Mouse (Mus musculus): ENCODE measurements at regions not wholly inside any gene's neighbourhood (a gene's known extent, or its start where the extent isn't known, plus 50 kb on each side); places are given as distances from the start of the nearest gene placed in this dataset.
A peak's percentile ranks its signal among the peaks of the same experiment; 100 is the strongest.

GRCm38 (mm10) chr17:45905596-45905995, 126.6 kb downstream of the Vegfa start:
- Histone ChIP-seq H3K9ac (ENCODE audit: low read length) (no peak overlapping the region), H3K36me3 (ENCODE audit: control insufficient read depth, insufficient read depth) (no peaks in the 10 kb centered on the region), H3K9me3 (replicated peaks; ENCODE audit: control insufficient read depth, low read length) (no peaks in the 10 kb centered on the region), H3K27ac (ENCODE audit: low read length) (no peak overlapping the region), H3K4me2 (ENCODE audit: low read depth, low read length) (no peak overlapping the region), H3K4me1 (ENCODE audit: control insufficient read depth, insufficient read depth, low read length) (0 out of 2 replicates have a peak, but pooled peaks cover 7% of the 10 kb centered on the region), H3K27me3 (ENCODE audit: control insufficient read depth, insufficient read depth, low read length) (no peaks in the 10 kb centered on the region), H3K4me3 (ENCODE audit: low read length) (no peak overlapping the region)
- 42% methylated on average over 7 of the region's 7 CpGs for WGBS
- ATAC-seq (replicated peaks; ENCODE audit: extremely low read depth, insufficient read depth, low FRiP score) = no peak

GRCm38 (mm10) chr17:45904251-45904650, 127.9 kb downstream of the Vegfa start:
- WGBS = 69% methylated on average over 4 of the region's 4 CpGs
- ATAC-seq (replicated peaks; ENCODE audit: extremely low read depth, insufficient read depth, low FRiP score) = no peak
- H3K27ac ChIP-seq (ENCODE audit: low read length) = no peak overlapping the region
- 0 out of 2 replicates have a peak, but pooled peaks cover 7% of the 10 kb centered on the region for H3K4me1 ChIP-seq (ENCODE audit: control insufficient read depth, insufficient read depth, low read length)
- no peaks in the 10 kb centered on the region for H3K36me3 ChIP-seq (ENCODE audit: control insufficient read depth, insufficient read depth)
- no peak overlapping the region for H3K9ac ChIP-seq (ENCODE audit: low read length)
- H3K27me3 ChIP-seq (ENCODE audit: control insufficient read depth, insufficient read depth, low read length) = no peaks in the 10 kb centered on the region
- H3K4me3 ChIP-seq (ENCODE audit: low read length) = no peak overlapping the region
- no peak overlapping the region for H3K4me2 ChIP-seq (ENCODE audit: low read depth, low read length)
- no peaks in the 10 kb centered on the region for H3K9me3 ChIP-seq (replicated peaks; ENCODE audit: control insufficient read depth, low read length)

- no peak overlapping the region for H3K4me3 ChIP-seq (ENCODE audit: low read length)
- H3K4me1 ChIP-seq (ENCODE audit: control insufficient read depth, insufficient read depth, low read length) = 0 out of 2 replicates have a peak, but pooled peaks cover 7% of the 10 kb centered on the region
- no peaks in the 10 kb centered on the region for H3K36me3 ChIP-seq (ENCODE audit: control insufficient read depth, insufficient read depth)
- peak; percentile 73 for ATAC-seq (replicated peaks; ENCODE audit: extremely low read depth, insufficient read depth, low FRiP score)
- 44% methylated on average over 9 of the region's 9 CpGs for WGBS
- H3K9ac ChIP-seq (ENCODE audit: low read length) = no peak overlapping the region
- H3K27me3 ChIP-seq (ENCODE audit: control insufficient read depth, insufficient read depth, low read length) = no peaks in the 10 kb centered on the region
- no peaks in the 10 kb centered on the region for H3K9me3 ChIP-seq (replicated peaks; ENCODE audit: control insufficient read depth, low read length)
- peak overlapping the region; percentile 35; the same call in 1 of the 2 replicates for H3K27ac ChIP-seq (ENCODE audit: low read length)
- no peak overlapping the region for H3K4me2 ChIP-seq (ENCODE audit: low read depth, low read length)
These were observed 128.9 kb downstream of the Vegfa start for GRCm38 (mm10) chr17:45903294-45903693.

- 78% methylated on average over 7 of the region's 7 CpGs for WGBS
- H3K4me1 ChIP-seq (ENCODE audit: control insufficient read depth, insufficient read depth, low read length) = 0 out of 2 replicates have a peak, but pooled peaks cover 7% of the 10 kb centered on the region
- no peak overlapping the region for H3K4me3 ChIP-seq (ENCODE audit: low read length)
- H3K4me2 ChIP-seq (ENCODE audit: low read depth, low read length) = no peak overlapping the region
- no peaks in the 10 kb centered on the region for H3K36me3 ChIP-seq (ENCODE audit: control insufficient read depth, insufficient read depth)
- no peak overlapping the region for H3K9ac ChIP-seq (ENCODE audit: low read length)
- no peak for ATAC-seq (replicated peaks; ENCODE audit: extremely low read depth, insufficient read depth, low FRiP score)
- H3K27me3 ChIP-seq (ENCODE audit: control insufficient read depth, insufficient read depth, low read length) = no peaks in the 10 kb centered on the region
- H3K27ac ChIP-seq (ENCODE audit: low read length) = no peak overlapping the region
- H3K9me3 ChIP-seq (replicated peaks; ENCODE audit: control insufficient read depth, low read length) = no peaks in the 10 kb centered on the region
These were observed 129.5 kb downstream of the Vegfa start for GRCm38 (mm10) chr17:45902668-45903067.

- Histone ChIP-seq H3K27ac (ENCODE audit: low read length) (no peak overlapping the region), H3K4me1 (ENCODE audit: control insufficient read depth, insufficient read depth, low read length) (no peaks in the 10 kb centered on the region), H3K9me3 (replicated peaks; ENCODE audit: control insufficient read depth, low read length) (no peaks in the 10 kb centered on the region), H3K4me2 (ENCODE audit: low read depth, low read length) (no peak overlapping the region), H3K27me3 (ENCODE audit: control insufficient read depth, insufficient read depth, low read length) (0 out of 2 replicates have a peak, but pooled peaks cover 2% of the 10 kb centered on the region), H3K9ac (ENCODE audit: low read length) (no peak overlapping the region), H3K36me3 (ENCODE audit: control insufficient read depth, insufficient read depth) (no peaks in the 10 kb centered on the region), H3K4me3 (ENCODE audit: low read length) (no peak overlapping the region)
- 70% methylated on average over 4 of the region's 4 CpGs for WGBS
- no peak for ATAC-seq (replicated peaks; ENCODE audit: extremely low read depth, insufficient read depth, low FRiP score)
These were observed 135.3 kb downstream of the Vegfa start for GRCm38 (mm10) chr17:45896922-45897302.

- no peak for ATAC-seq (replicated peaks; ENCODE audit: extremely low read depth, insufficient read depth, low FRiP score)
- 73% methylated on average over 12 of the region's 12 CpGs for WGBS
These were observed 135.8 kb downstream of the Vegfa start for GRCm38 (mm10) chr17:45896142-45896921.

GRCm38 (mm10) chr17:45894166-45894565, 138.0 kb downstream of the Vegfa start:
- H3K27ac ChIP-seq (ENCODE audit: low read length) = no peak overlapping the region
- H3K4me3 ChIP-seq (ENCODE audit: low read length) = no peak overlapping the region
- no peaks in the 10 kb centered on the region for H3K36me3 ChIP-seq (ENCODE audit: control insufficient read depth, insufficient read depth)
- no peak for ATAC-seq (replicated peaks; ENCODE audit: extremely low read depth, insufficient read depth, low FRiP score)
- 83% methylated on average over 5 of the region's 5 CpGs for WGBS
- peaks cover 3% of the 10 kb centered on the region; the same call in 1 of the 2 replicates for H3K4me1 ChIP-seq (ENCODE audit: control insufficient read depth, insufficient read depth, low read length)
- H3K9me3 ChIP-seq (replicated peaks; ENCODE audit: control insufficient read depth, low read length) = no peaks in the 10 kb centered on the region
- H3K4me2 ChIP-seq (ENCODE audit: low read depth, low read length) = no peak overlapping the region
- 0 out of 2 replicates have a peak, but pooled peaks cover 2% of the 10 kb centered on the region for H3K27me3 ChIP-seq (ENCODE audit: control insufficient read depth, insufficient read depth, low read length)
- no peak overlapping the region for H3K9ac ChIP-seq (ENCODE audit: low read length)

More at GRCm38 (mm10) chr17:45896142-45896921, 135.8 kb downstream of the Vegfa start:
- H3K27me3 ChIP-seq (ENCODE audit: control insufficient read depth, insufficient read depth, low read length) = 0 out of 2 replicates have a peak, but pooled peaks cover 2% of the 10 kb centered on the region
- H3K27ac ChIP-seq (ENCODE audit: low read length) = no peak overlapping the region
- no peak overlapping the region for H3K9ac ChIP-seq (ENCODE audit: low read length)
- no peaks in the 10 kb centered on the region for H3K4me1 ChIP-seq (ENCODE audit: control insufficient read depth, insufficient read depth, low read length)
- no peaks in the 10 kb centered on the region for H3K9me3 ChIP-seq (replicated peaks; ENCODE audit: control insufficient read depth, low read length)
- H3K4me2 ChIP-seq (ENCODE audit: low read depth, low read length) = no peak overlapping the region
- no peak overlapping the region for H3K4me3 ChIP-seq (ENCODE audit: low read length)
- no peaks in the 10 kb centered on the region for H3K36me3 ChIP-seq (ENCODE audit: control insufficient read depth, insufficient read depth)

- 0 out of 2 replicates have a peak, but pooled peaks cover 2% of the 10 kb centered on the region for H3K27me3 ChIP-seq (ENCODE audit: control insufficient read depth, insufficient read depth, low read length)
- 62% methylated on average over 6 of the region's 6 CpGs for WGBS
- no peaks in the 10 kb centered on the region for H3K36me3 ChIP-seq (ENCODE audit: control insufficient read depth, insufficient read depth)
- no peak overlapping the region for H3K9ac ChIP-seq (ENCODE audit: low read length)
- no peak overlapping the region for H3K27ac ChIP-seq (ENCODE audit: low read length)
- no peak for ATAC-seq (replicated peaks; ENCODE audit: extremely low read depth, insufficient read depth, low FRiP score)
- no peak overlapping the region for H3K4me2 ChIP-seq (ENCODE audit: low read depth, low read length)
- no peak overlapping the region for H3K4me3 ChIP-seq (ENCODE audit: low read length)
- no peaks in the 10 kb centered on the region for H3K9me3 ChIP-seq (replicated peaks; ENCODE audit: control insufficient read depth, low read length)
- H3K4me1 ChIP-seq (ENCODE audit: control insufficient read depth, insufficient read depth, low read length) = peaks cover 3% of the 10 kb centered on the region; the same call in 1 of the 2 replicates
These were observed 138.5 kb downstream of the Vegfa start for GRCm38 (mm10) chr17:45893698-45894097.

- ATAC-seq (replicated peaks; ENCODE audit: extremely low read depth, insufficient read depth, low FRiP score) = no peak
- 80% methylated on average over 7 of the region's 7 CpGs for WGBS
- H3K27me3 ChIP-seq (ENCODE audit: control insufficient read depth, insufficient read depth, low read length) = 0 out of 2 replicates have a peak, but pooled peaks cover 4% of the 10 kb centered on the region
- no peak overlapping the region for H3K4me2 ChIP-seq (ENCODE audit: low read depth, low read length)
- no peak overlapping the region for H3K9ac ChIP-seq (ENCODE audit: low read length)
- H3K9me3 ChIP-seq (replicated peaks; ENCODE audit: control insufficient read depth, low read length) = no peaks in the 10 kb centered on the region
- no peaks in the 10 kb centered on the region for H3K36me3 ChIP-seq (ENCODE audit: control insufficient read depth, insufficient read depth)
- no peak overlapping the region for H3K4me3 ChIP-seq (ENCODE audit: low read length)
- peaks cover 3% of the 10 kb centered on the region; the same call in 1 of the 2 replicates for H3K4me1 ChIP-seq (ENCODE audit: control insufficient read depth, insufficient read depth, low read length)
- no peak overlapping the region for H3K27ac ChIP-seq (ENCODE audit: low read length)
These were observed 139.1 kb downstream of the Vegfa start for GRCm38 (mm10) chr17:45893094-45893493.
